Mouse (Mus musculus): ENCODE results near the gene Gm49369. TPM values are rescaled to one million over a fixed set of nuclear protein-coding genes. Genes with fewer than 3 reads are reported as not detected.
"Not testable (repeated sequence)": the region's sequence is repeated elsewhere in the genome, so short reads cannot be mapped to it uniquely, and the experiment has no call there.

Gene Gm49369
- polyA plus RNA-seq, 1 experiment from 2014 or later = not detected

DNA sequence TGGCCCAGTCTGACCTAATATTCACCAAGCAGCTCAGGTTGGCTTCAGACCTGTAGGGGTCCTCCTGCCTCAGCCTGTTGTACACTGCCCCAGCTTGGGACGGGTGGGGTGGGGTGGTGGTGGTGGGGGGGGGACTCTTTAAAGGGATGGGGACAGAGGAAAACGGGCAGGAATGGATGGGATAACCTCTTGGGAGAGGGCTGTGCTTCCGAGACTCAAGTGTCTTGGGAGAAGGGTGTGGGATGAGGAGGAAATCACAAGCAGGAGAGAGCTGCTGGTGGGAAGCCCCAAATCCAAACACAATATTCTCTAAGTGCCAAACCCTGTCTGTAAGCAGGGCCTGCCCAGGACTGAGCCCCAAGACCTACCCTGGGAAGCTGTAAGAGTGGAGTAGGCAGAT, 33.8 kb upstream of the Gm49369 start:
- Histone ChIP-seq H3K9ac (ENCODE audit: low read depth, low read length) (no peak overlapping the region), H3K4me2 (no peak overlapping the region), H3K9me3 (ENCODE audit: control insufficient read depth, low read length) (no peaks in the 10 kb centered on the region), H3K27me3 (replicated peaks; ENCODE audit: control insufficient read depth, insufficient read depth, low read length) (no peaks in the 10 kb centered on the region), H3K4me3 (ENCODE audit: low read depth, low read length) (no peak overlapping the region), H3K4me1 (replicated peaks; ENCODE audit: control insufficient read depth, insufficient read depth, low read length) (peaks cover 2% of the 10 kb centered on the region; the same call in 1 of the 2 replicates), H3K27ac (ENCODE audit: low read depth, low read length) (no peak overlapping the region), H3K36me3 (ENCODE audit: control insufficient read depth, insufficient read depth, low read length) (no peaks in the 10 kb centered on the region)
- 72% methylated on average over 3 of the region's 3 CpGs for WGBS
- ATAC-seq (replicated peaks; ENCODE audit: low FRiP score) = no peak
- no peak for DNase-seq (ENCODE audit: low spot score)

DNA sequence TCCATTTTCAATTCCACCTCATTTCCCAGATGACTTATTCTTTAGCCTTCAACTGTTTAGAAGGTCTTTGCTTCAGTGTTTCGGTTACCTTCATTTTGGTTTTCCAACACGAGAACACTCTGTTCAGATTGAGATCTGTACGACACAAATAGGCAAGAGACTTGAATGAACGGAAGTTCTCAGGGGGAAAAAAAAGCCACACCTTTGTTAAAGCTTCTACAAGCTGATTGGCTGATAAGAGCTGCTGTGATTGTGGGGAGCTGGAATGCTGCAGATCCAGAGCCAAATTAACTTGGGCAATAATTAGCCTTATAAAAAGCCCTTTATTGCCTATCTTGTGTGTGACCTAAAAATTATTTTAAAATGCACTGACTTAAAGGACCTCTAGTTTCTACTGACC, 32.8 kb upstream of the Gm49369 start:
- Histone ChIP-seq H3K4me1 (replicated peaks; ENCODE audit: control insufficient read depth, insufficient read depth, low read length) (peaks cover 2% of the 10 kb centered on the region; the same call in 1 of the 2 replicates), H3K4me3 (ENCODE audit: low read depth, low read length) (no peak overlapping the region), H3K27ac (ENCODE audit: low read depth, low read length) (no peak overlapping the region), H3K36me3 (ENCODE audit: control insufficient read depth, insufficient read depth, low read length) (no peaks in the 10 kb centered on the region), H3K4me2 (no peak overlapping the region), H3K27me3 (replicated peaks; ENCODE audit: control insufficient read depth, insufficient read depth, low read length) (no peaks in the 10 kb centered on the region), H3K9me3 (ENCODE audit: control insufficient read depth, low read length) (no peaks in the 10 kb centered on the region), H3K9ac (ENCODE audit: low read depth, low read length) (no peak overlapping the region)
- DNase-seq (ENCODE audit: low spot score) (no peak), ATAC-seq (replicated peaks; ENCODE audit: low FRiP score) (no peak)
- WGBS = 59% methylated on average over 4 of the region's 4 CpGs

DNA sequence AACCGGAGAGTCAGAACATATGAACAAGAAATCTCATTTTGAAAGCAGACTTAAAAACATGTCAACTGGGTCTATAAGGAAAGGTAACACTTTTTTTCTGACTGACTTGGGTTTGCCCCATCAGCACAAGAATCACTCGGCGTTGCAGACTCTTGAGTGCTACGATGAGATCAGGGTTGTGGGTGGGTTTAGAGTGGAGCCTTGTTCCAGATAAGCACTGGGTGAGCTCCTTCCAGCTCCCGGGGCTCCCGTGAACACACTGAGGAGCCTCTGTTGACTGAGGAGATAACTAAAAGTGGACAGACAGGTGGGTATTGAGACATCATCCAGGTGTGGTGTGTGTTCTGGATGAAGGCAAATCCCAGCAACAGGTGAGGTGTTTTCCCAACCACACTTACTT, 30.8 kb upstream of the Gm49369 start:
- Histone ChIP-seq H3K9ac (ENCODE audit: low read depth, low read length) (no peak overlapping the region), H3K4me3 (ENCODE audit: low read depth, low read length) (no peak overlapping the region), H3K36me3 (ENCODE audit: control insufficient read depth, insufficient read depth, low read length) (no peaks in the 10 kb centered on the region), H3K9me3 (ENCODE audit: control insufficient read depth, low read length) (no peaks in the 10 kb centered on the region), H3K4me2 (no peak overlapping the region), H3K4me1 (replicated peaks; ENCODE audit: control insufficient read depth, insufficient read depth, low read length) (no peaks in the 10 kb centered on the region; the same call in 1 of the 2 replicates), H3K27me3 (replicated peaks; ENCODE audit: control insufficient read depth, insufficient read depth, low read length) (no peaks in the 10 kb centered on the region), H3K27ac (ENCODE audit: low read depth, low read length) (no peak overlapping the region)
- WGBS = 56% methylated on average over 6 of the region's 6 CpGs
- DNase-seq (ENCODE audit: low spot score) (no peak), ATAC-seq (replicated peaks; ENCODE audit: low FRiP score) (peak; percentile 70; the same call in 1 of the 2 replicates)

DNA sequence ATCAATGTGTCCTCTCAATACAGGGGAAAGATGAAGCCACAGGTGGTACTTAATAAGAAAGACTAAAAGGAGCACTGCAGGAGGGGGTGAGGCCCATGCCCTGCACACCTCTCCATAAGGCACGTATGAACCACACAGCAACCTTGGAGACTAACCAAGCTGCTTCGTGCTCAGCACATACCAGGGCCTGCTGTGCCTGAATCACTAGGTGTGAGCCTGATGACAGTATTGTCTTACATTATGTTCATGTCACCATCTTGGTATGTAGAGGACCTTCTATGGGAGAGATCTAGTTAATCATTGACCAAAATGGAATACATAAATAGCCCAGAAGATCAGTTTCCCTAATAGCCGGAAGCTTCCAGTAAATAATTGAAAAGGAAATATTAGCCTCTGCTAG, 27.1 kb upstream of the Gm49369 start:
- no peaks in the 10 kb centered on the region for H3K27me3 ChIP-seq (replicated peaks; ENCODE audit: control insufficient read depth, insufficient read depth, low read length)
- H3K27ac ChIP-seq (ENCODE audit: low read depth, low read length) = no peak overlapping the region
- no peaks in the 10 kb centered on the region for H3K9me3 ChIP-seq (ENCODE audit: control insufficient read depth, low read length)
- 83% methylated on average over 3 of the region's 3 CpGs for WGBS
- no peak for DNase-seq (ENCODE audit: low spot score)
- H3K9ac ChIP-seq (ENCODE audit: low read depth, low read length) = no peak overlapping the region
- no peak overlapping the region for H3K4me3 ChIP-seq (ENCODE audit: low read depth, low read length)
- no peak overlapping the region for H3K4me2 ChIP-seq
- no peak for ATAC-seq (replicated peaks; ENCODE audit: low FRiP score)
- no peaks in the 10 kb centered on the region for H3K36me3 ChIP-seq (ENCODE audit: control insufficient read depth, insufficient read depth, low read length)
- H3K4me1 ChIP-seq (replicated peaks; ENCODE audit: control insufficient read depth, insufficient read depth, low read length) = no peaks in the 10 kb centered on the region; the same call in 1 of the 2 replicates

DNA sequence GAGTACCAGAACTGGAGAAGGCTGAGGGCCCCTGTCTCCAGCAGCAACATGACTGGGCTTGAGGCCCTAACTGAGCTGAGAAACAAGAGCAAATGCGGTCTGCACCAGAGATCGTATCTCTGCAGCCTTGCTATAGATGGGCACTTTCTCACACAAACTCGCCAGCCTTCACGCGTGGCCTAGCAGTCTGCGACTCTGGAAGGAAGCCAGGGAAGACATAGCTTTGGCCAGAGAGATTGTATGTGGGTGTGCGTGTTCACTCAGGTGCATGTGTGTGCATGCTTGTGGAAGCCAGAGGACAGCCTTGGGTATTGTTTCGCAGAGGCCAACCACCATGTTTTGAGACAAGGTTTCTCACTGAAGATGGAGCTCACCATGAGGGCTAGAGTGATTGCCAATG, 26.2 kb upstream of the Gm49369 start:
- Histone ChIP-seq H3K4me3 (ENCODE audit: low read depth, low read length) (no peak overlapping the region), H3K4me2 (no peak overlapping the region), H3K27me3 (replicated peaks; ENCODE audit: control insufficient read depth, insufficient read depth, low read length) (no peaks in the 10 kb centered on the region), H3K4me1 (replicated peaks; ENCODE audit: control insufficient read depth, insufficient read depth, low read length) (no peaks in the 10 kb centered on the region; the same call in 1 of the 2 replicates), H3K9me3 (ENCODE audit: control insufficient read depth, low read length) (no peaks in the 10 kb centered on the region), H3K27ac (ENCODE audit: low read depth, low read length) (no peak overlapping the region), H3K36me3 (ENCODE audit: control insufficient read depth, insufficient read depth, low read length) (no peaks in the 10 kb centered on the region), H3K9ac (ENCODE audit: low read depth, low read length) (no peak overlapping the region)
- DNase-seq (ENCODE audit: low spot score) (no peak), ATAC-seq (replicated peaks; ENCODE audit: low FRiP score) (no peak)
- WGBS = 87% methylated on average over 8 of the region's 8 CpGs

DNA sequence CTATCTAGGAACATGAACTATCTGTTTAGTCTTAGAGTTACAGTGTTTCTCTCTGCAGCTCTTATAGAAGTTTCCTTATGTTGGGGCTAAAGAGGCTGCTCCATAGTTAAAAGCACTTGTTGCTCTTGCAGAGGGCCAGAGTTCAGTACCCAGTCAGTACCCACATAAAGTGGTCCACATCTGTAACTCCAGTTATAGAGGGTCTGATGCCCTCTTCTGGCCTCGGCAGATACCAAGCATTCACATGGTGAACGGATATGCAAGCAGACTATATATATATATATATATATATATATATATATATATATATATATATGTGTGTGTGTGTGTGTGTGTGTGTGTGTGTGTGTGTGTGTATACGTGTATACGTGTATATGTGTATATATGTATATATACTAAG, 25.5 kb upstream of the Gm49369 start:
- Histone ChIP-seq H3K27me3 (replicated peaks; ENCODE audit: control insufficient read depth, insufficient read depth, low read length) (no peaks in the 10 kb centered on the region), H3K9me3 (ENCODE audit: control insufficient read depth, low read length) (no peaks in the 10 kb centered on the region), H3K4me3 (ENCODE audit: low read depth, low read length) (no peak overlapping the region), H3K4me1 (replicated peaks; ENCODE audit: control insufficient read depth, insufficient read depth, low read length) (no peaks in the 10 kb centered on the region), H3K4me2 (no peak overlapping the region), H3K36me3 (ENCODE audit: control insufficient read depth, insufficient read depth, low read length) (no peaks in the 10 kb centered on the region), H3K27ac (ENCODE audit: low read depth, low read length) (no peak overlapping the region), H3K9ac (ENCODE audit: low read depth, low read length) (no peak overlapping the region)
- no peak for ATAC-seq (replicated peaks; ENCODE audit: low FRiP score)
- DNase-seq (ENCODE audit: low spot score) = no peak
- WGBS = 67% methylated on average over 4 of the region's 4 CpGs

DNA sequence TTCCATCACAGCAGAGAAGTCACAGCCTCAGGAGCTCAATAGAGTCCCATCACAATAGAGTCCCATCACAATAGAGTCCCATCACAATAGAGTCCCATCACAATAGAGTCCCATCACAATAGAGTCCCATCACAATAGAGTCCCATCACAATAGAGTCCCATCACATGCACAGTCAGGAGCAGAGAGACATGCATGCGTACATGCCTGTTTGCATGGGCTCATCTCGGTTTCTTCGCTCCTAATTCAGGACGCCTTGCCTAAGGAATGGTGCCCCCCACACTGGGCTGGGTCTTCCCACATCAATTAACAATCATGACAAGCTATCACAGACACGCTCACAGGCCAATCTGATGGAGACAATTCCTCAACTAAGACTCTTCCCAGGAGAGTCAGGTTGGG, 22.7 kb upstream of the Gm49369 start:
- not testable (repeated sequence) for H3K27me3 ChIP-seq (replicated peaks; ENCODE audit: control insufficient read depth, insufficient read depth, low read length); H3K4me1 ChIP-seq (replicated peaks; ENCODE audit: control insufficient read depth, insufficient read depth, low read length); H3K9me3 ChIP-seq (ENCODE audit: control insufficient read depth, low read length); H3K4me3 ChIP-seq (ENCODE audit: low read depth, low read length); H3K27ac ChIP-seq (ENCODE audit: low read depth, low read length); H3K36me3 ChIP-seq (ENCODE audit: control insufficient read depth, insufficient read depth, low read length); H3K4me2 ChIP-seq; DNase-seq (ENCODE audit: low spot score); ATAC-seq (replicated peaks; ENCODE audit: low FRiP score); H3K9ac ChIP-seq (ENCODE audit: low read depth, low read length)
- WGBS = 84% methylated on average over 5 of the region's 5 CpGs

DNA sequence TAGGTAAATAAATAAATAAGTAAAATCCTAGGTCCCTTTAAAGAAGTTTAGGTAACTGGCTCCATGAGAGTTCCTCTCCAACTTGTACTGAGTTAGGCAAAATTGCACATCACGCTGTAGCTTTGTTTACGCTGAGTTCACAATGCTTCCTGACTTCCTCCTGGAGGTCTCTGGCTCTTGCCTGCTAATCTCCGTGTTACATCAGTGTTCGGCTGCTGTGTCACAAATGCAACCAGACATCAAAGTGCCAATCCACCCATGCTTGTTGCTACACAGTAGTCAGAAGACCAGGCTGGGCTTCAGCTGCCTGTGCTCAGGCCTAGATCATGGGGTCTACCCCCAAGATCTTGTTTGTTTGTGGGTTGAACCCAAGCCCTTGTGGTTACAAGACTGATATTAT, 21.1 kb upstream of the Gm49369 start:
- no peaks in the 10 kb centered on the region for H3K36me3 ChIP-seq (ENCODE audit: control insufficient read depth, insufficient read depth, low read length)
- H3K4me1 ChIP-seq (replicated peaks; ENCODE audit: control insufficient read depth, insufficient read depth, low read length) = peaks cover 11% of the 10 kb centered on the region
- DNase-seq (ENCODE audit: low spot score) (no peak), ATAC-seq (replicated peaks; ENCODE audit: low FRiP score) (0 out of 2 replicates have a peak, but pooled peaks have one; percentile 17)
- H3K27ac ChIP-seq (ENCODE audit: low read depth, low read length) = no peak overlapping the region
- 54% methylated on average over 4 of the region's 4 CpGs for WGBS
- H3K9me3 ChIP-seq (ENCODE audit: control insufficient read depth, low read length) = no peaks in the 10 kb centered on the region
- no peak overlapping the region for H3K4me2 ChIP-seq
- no peak overlapping the region for H3K9ac ChIP-seq (ENCODE audit: low read depth, low read length)
- no peaks in the 10 kb centered on the region for H3K27me3 ChIP-seq (replicated peaks; ENCODE audit: control insufficient read depth, insufficient read depth, low read length)
- no peak overlapping the region for H3K4me3 ChIP-seq (ENCODE audit: low read depth, low read length)

DNA sequence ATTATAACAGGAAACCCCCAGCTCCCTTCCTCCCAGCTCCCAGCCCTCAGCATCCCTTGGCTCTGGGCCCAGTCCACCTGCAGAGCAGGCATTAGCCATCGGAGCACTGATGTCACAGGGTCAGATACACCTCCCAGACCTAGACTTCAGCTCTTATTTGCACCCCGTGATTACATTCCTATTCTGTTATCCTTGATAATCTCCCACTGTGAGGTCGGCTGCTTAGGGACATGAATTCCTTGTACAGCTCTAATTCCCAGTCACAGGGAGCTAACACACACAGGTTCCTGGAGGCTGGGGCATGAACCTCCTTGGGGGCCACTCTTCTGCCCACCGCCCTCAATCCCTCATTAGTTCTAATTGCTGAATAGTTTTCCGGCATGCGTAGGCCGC, 18.3 kb upstream of the Gm49369 start:
- Histone ChIP-seq H3K9ac (ENCODE audit: low read depth, low read length) (no peak overlapping the region), H3K27me3 (replicated peaks; ENCODE audit: control insufficient read depth, insufficient read depth, low read length) (no peaks in the 10 kb centered on the region), H3K4me1 (replicated peaks; ENCODE audit: control insufficient read depth, insufficient read depth, low read length) (peaks cover 15% of the 10 kb centered on the region), H3K27ac (ENCODE audit: low read depth, low read length) (no peak overlapping the region), H3K4me3 (ENCODE audit: low read depth, low read length) (no peak overlapping the region), H3K4me2 (no peak overlapping the region), H3K36me3 (ENCODE audit: control insufficient read depth, insufficient read depth, low read length) (no peaks in the 10 kb centered on the region), H3K9me3 (ENCODE audit: control insufficient read depth, low read length) (no peaks in the 10 kb centered on the region)
- DNase-seq (ENCODE audit: low spot score) (no peak), ATAC-seq (replicated peaks; ENCODE audit: low FRiP score) (no peak)
- 71% methylated on average over 7 of the region's 7 CpGs for WGBS
